Mouse (Mus musculus) bone marrow, adult 2 months (tissue): ENCODE measurements around the gene Srsf4.

Experiments
- CTCF ChIP-seq: fragments of 200-500 bp; IDR thresholded peaks from 2 replicates; pipeline ENCODE4 v1.5.1; 2011; ENCODE audit warnings: low read length, control low read depth; ENCODE audit not compliant: control insufficient read depth, insufficient read depth
- POLR2A ChIP-seq: fragments of 200-500 bp; IDR thresholded peaks from 2 replicates; pipeline ENCODE4 v1.6.1; 2011; ENCODE audit warnings: low read depth, mild to moderate bottlenecking, control low read depth, low read length, borderline replicate concordance; ENCODE audit not compliant: control insufficient read depth

DNA sequence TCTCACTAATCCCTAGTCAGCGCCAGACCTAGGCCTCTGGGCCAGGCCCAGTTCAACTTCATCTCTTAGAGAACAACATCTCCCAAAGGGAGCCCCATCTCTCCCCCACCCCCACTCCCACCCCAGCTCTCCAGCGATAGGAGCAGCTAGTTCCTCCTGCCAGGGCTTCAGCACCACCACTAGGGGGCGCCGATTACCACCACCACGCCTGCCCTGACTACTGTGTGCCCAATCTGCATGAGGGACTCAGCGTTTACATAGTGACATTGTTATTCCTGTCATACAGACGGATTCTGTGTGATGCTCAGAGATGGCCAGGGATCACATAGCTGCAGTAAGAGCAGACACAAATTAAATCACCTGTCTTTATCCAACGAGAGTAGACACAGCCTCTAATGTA lies 47.6 kb upstream of the Srsf4 start:
- TF ChIP-seq POLR2A = no peak
- peak; percentile 81 for TF ChIP-seq CTCF
